Mouse (Mus musculus): ENCODE measurements around the gene Prpsap2. TPM values are rescaled to one million over a fixed set of nuclear protein-coding genes. Genes with fewer than 3 reads are reported as not detected.
"Not testable (repeated sequence)": the region's sequence is repeated elsewhere in the genome, so short reads cannot be mapped to it uniquely, and the experiment has no call there.

Prpsap2 gene
- total RNA-seq (2021): 1 to 10 TPM; 6.0 to 7.9 TPM
- long read RNA-seq, experiment 1, partial matches to known transcripts: 0 of 2 reads
- long read RNA-seq, experiment 1, other reads (novel, unspliced or antisense): 1 of 2 reads
- long read RNA-seq, experiment 2, partial matches to known transcripts: 0 of 2 reads
- long read RNA-seq, experiment 2, other reads (novel, unspliced or antisense): 0 of 2 reads

DNA sequence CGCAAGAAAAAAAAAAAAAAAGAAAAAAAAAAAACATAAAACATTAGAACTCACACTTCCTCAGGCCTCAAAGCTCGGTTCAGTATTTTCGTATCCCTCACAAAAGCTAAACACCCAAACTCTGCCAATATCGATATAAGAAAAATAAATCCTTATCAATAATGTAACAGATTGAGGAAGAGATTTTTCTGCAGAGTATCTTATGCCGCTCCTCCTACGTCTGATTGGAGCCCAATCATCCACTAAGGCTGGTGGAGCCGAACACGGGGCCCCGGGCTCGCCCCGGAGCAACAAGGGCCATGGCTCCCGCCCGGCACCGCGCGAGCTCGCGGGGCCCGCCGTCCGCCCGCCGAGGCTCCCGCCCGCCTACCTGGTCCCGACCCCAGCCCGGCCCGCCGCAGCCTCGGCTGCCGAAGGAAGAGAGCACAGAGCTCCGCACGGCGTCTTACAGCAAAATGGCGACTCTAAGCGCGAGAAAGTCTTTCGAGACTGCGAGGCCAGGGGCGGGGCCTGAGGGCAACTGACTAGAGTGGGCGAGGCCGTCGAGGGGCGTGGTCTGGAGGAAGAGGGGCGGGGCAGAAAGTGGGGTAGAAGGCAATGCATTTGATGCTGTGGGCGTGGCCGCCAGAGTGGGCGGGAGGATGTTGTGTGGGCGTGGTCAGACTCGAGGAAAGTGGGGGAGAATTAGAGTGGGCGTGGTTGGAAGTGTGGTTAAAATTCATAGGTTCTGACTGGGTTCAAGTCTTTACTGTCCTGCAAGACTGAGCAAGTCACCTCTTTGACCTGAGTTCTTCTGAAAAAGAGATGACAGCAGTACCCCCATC lies at the start of gene Prpsap2:
Gene Prpsap2 (minus strand): TSS at position 505 of the 824 bp plus-strand sequence.
- DNase-seq: peak; percentile 99

DNA sequence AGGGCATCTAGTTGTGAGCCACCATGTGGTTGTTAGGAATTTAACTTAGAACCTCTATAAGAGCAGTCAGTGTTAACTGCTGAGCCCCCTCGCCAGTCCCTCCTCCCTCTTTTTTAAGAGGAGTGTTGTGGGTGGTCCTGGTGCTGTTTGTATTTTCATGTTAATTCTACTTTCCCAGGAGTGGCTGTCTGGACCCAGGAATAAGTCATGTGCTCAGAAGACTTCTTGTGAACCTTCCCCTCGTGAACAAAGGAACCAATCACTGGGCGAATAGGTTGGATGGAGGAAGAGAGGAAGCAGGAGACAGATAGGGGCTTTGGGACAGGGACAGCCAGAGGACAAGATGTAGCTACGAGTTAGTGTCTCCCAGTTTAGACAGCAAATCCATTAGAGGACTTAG lies 47.9 kb upstream of the Prpsap2 start:
- no peak for DNase-seq

DNA sequence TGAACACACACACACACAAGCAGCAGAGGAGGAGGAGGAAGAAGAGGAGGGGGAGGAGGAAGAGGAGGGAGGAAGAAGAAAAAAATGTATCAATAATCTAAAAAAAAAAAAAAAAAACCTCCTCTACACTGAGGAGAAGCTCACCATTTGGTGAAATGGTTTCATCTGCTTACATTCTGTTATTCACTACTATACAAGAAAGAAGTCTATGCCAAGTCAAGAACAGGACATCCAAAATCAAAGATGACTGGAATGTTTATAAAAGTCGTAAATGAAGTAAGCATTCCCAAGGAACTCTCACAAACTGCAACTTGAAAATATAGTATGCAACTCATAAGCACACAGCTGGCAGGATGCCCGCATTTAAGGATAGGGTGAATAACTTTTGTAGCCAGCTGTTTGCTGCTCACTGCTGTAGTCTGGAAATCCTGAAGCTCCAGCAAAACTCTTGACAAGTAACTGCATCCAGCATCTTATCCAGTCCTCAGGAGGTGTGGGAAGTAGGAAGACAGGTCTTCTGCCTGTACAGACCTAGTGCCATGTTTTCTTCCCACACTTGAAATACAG lies 46.7 kb upstream of the Prpsap2 start:
- no peak for DNase-seq

DNA sequence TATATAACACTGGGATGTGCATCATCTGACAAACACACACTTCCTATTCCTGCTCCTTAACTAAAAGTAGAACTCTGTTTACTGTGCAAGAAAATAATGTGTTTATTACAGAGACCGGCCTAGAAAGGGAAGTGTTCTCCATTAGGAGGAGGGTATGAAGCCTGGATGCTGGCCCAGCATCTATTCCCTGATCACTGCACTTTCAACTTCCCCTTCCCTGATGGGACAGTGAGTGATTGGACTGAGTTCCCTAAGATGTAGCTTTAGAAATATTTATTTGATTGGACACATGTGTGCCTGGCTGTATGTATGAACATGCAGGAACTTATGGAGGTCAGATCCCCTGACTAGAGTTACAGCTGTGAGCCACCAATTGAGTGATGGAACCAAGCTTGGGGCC lies 31.6 kb upstream of the Prpsap2 start:
- DNase-seq: no peak

DNA sequence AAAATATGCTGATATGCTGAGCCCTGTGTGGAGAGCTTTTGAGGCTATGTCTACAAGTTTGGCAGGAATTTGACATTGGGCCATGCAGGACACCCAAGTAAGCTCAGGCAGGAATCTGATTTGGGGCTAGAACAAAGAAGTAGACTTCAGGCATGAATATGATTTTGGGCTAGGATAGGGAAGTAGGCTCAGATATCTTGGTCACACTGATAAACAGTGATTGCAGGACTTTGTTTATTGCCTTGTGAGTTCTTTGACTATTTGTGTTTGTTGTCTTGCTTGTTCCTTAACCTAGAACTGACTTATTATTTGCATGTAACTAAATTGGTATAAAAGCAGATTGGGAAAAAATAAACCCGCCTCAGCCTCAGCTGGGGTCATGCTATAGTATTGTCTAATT lies 26.7 kb upstream of the Prpsap2 start:
- DNase-seq: no peak

DNA sequence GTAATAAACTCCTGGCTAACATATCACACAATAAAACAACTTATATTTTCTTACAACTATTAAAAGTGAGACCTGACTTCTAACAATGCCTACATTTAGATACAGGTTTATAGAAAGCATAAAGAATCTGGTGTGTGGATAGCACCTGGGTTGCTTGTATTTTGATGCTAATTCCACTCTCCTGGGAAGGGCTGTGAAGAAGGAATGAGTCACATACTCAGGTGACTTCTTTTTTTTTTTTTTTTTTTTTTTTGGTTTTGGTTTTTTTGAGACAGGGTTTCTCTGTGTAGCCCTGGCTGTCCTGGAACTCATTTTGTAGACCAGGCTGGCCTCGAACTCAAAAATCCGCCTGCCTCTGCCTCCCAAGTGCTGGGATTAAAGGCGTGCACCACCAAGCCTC lies 20.6 kb upstream of the Prpsap2 start:
- not testable (repeated sequence) for DNase-seq

DNA sequence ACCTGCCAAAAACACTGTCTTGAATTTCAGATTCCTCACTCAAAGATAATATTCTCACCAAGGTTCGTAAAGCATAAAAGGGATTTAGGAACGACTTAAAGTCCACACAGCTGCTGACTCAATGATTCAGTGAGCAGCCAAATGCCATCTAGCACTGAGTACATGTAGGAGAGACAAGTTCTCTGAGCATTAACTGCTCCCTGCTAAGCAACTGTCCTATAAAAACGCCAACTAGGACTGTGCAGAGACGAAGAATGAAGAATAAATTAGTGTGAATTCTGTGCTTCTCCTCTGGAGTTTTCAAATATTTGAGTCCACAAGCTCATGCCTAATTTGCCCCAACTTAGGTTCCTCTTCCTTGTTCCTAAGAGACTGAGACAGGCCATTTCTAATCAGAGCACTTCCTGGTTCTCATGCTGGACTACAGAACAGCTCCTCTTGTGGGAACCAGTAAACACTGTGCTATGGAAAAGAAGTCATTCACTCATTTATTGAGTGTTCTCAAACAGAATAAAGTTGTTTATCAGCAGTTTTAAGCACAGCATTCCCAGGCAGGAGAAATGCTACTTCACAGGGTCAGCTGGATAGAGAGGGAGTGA lies 12.8 kb upstream of the Prpsap2 start:
- no peak for DNase-seq

DNA sequence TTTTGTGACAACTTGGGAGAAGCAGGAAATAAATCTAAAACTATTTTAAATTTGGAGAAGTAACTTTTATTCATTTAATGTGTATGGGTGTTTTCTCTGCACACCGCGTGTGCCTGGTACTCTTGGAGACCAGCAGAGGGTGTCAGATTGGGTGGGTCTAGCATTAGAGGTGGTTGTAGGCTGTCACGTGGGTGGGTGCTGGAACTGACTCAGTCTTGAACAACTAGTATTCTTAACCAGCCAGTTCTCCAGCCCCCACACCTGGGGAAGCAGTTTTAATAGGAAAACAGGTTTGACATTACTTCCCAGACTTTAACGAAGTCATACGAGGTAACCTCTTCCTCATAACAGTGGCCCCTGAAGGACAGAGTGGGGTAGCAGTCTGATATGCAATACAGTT lies 1.4 kb downstream of the Prpsap2 start:
- DNase-seq: no peak

DNA sequence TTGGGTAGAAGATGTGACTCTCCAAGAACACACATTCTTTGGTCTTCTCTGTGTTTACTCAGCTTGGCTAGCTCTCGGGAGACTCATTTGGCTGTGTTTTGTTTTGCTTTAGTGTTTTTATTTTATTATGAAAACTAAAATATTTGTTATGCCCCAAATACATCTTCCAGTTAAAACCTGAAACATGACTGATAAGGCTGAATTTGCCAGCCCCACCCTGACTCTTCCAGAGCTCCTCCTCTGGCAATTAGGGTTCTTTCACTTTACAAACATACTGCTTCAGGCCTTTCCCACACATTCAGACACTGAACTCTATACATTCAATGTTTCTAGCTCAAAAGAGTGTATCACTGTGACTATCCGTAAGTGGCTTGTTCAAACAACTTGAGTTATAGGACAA lies 4.7 kb downstream of the Prpsap2 start:
- no peak for DNase-seq

DNA sequence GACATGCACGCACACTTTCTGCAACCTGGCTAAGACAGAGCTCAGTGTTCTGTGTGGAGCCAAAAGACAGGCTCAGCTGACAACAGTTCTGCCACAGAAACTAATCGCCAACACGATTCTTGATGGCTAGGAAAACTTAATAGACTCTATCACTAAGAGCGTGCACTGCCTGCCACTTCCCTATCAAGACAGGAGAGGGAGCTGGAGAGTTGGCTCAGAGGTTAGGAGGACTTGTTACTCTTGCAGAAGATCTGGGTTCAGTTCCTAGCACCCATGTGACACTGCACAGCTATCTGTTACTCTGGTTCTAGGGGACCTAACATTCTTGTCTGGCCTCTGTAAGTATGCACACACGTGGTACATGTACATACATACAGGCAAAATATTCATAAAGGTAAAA lies 10.3 kb downstream of the Prpsap2 start:
- DNase-seq: no peak

DNA sequence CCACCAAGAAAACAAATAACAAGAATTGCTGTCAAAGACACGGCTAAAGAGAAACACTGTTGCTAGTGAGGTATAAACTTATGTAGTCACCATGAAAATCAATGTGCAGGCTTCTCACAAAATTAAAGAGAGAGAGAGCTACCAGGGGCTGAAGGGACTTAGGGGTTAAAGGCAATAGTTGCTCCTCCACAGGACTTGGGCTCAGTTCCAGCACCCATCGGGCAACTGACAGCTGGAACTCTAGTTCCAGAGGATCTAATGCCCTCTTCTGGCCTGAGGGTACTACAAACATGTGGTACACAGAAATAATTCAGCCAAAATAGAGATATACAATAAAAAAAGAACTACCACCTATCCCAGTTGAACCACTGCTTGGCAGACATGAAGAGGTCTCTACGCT lies 14.7 kb downstream of the Prpsap2 start:
- no peak for DNase-seq

DNA sequence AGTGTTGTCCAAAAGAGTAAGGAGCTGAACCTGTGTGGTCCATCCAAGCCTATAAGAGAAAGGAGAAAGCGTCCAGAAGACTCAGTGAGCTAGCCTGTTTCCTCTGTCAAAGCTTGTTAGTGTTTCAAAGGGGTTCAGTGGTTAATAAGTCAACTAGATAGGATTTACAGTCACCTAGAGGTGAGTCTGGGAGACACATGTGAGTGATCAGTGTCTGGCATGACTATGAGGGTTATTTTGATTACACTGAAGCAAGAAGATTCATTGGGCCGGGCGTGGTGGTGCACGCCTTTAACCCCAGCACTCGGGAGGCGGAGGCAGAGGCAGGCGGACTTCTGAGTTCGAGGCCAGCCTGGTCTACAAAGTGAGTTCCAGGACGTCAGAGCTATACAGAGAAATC lies 16.1 kb downstream of the Prpsap2 start:
- no peak for DNase-seq

DNA sequence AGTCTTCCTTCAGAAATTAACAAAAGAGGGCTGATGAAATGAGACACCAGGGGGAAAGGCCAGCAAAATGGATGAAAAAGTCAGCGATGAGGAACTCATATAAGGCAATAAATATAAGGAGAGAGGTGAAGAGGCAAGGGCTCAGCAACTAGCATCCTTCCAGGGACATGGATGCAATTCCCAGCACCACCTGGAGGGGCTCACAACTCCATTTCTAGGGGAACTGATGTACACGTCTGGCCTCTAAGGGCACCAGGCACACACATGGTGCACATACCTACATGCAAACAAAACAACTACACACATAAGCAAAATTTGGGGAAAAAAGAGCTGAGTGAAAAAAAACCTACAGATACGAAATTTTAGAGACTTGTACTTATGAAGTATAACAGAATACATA lies 17.4 kb downstream of the Prpsap2 start:
- DNase-seq: no peak

DNA sequence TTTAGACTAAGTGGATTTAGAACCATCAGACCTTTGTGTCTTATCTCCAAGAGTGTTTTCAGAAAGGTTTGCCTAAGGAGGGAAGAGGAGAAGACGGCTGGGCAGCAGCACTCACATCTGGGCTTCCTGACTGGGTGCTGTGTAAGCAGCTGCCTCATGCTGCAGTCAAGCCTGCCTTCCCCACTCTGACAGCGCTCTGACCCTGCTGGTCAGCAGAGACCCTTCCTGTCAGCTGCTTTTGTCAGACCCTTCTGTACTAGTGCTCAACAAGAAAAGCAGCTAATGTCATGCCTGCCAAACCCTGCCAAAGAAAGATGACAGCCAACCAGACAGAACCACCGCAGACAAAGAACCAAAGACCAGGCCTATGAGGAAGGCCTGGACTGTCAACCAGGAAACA lies 18.1 kb downstream of the Prpsap2 start:
- no peak for DNase-seq

DNA sequence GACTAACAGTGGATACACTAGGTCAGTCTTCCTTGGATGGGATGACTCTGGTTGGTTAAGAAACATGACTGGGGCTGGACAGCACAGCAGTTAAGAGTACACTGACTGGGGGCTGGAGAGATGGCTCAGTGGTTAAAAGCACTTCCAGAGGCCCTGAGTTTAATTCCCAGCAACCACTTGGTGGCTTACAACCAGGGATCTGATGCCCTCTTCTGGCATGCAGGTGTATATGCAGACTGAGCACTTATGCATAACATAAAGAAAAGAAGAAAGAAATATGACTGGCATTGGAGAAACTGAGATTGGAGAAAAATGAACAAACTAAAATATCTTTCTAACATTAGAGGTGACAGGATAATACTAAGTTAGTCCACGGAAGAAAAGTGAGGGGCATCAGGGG lies 21.4 kb downstream of the Prpsap2 start:
- no peak for DNase-seq

DNA sequence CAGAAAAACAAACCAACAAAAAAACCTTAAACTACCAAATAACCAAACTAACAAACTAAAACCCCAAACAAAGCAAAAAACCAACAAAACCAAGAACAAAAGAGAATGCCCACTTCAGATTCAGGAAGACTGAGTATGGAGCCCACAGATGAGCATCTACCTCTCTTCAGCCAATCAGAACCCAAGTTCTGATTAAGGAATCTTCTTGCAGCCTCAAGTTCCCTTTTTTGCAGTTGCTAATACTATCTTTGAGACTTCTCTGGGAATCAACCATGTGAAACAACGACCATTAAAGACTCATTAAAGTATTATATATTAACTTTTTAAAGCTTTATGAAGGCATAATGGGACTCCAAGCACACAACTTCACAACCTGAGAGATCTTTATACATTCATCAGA lies 24.6 kb downstream of the Prpsap2 start:
- no peak for DNase-seq

DNA sequence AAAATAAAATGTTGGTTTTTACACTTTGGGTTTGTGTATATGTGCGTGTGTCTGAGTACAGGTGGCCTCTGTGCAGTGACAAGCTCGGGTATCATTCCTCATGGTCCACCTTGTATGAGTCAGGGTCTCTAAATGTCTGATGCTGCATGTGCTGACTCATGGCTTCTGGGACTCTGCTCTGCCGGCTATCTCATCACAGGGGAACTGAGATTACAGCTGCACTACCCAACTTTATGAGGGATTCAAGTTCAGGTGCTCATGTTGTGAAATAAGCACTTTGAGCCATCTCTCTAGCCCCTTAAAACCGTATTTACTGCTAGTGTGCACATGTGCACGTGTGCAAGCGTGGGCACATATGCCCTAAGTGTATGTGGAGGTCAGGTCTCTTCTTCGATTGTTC lies 29.2 kb downstream of the Prpsap2 start:
- no peak for DNase-seq

DNA sequence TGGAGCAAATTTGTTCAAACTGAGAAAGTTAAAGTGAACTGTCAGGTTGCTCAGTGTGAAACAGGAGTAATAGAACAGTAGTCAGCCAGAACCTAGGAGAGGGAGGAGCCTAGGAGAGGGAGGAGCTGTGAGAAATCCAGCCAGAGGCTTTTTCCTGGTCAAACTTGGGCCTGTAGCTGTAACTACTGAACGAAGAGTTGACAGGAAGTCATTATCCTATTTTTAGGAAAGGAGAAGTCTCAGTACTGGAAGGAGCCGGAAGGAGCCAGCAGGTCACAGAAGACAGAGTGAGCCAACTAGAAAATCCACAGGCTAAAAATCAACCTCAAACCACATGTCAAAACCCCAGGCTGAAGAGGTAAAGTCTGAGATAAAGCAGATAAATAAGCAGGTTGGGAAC lies 33.9 kb downstream of the Prpsap2 start:
- DNase-seq: no peak

DNA sequence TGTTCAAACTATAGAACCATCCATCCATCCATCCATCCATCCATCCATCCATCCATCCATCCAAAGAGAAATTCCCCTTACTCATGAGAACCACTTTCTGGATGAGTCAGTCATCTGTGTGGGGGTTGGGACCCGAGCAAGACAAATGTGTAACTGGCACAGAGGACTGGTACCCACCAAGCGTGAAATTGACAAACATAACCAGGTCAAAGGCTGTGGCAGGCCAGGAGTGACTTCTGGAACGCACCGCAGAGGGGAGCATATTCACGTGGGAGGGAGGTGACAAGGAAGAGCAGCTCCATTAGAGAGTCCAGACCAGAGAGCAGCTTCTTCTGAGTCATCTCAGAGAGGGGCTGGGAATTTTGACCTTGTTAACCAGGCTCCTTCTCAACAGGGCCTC lies 39.8 kb downstream of the Prpsap2 start:
- DNase-seq: no peak

DNA sequence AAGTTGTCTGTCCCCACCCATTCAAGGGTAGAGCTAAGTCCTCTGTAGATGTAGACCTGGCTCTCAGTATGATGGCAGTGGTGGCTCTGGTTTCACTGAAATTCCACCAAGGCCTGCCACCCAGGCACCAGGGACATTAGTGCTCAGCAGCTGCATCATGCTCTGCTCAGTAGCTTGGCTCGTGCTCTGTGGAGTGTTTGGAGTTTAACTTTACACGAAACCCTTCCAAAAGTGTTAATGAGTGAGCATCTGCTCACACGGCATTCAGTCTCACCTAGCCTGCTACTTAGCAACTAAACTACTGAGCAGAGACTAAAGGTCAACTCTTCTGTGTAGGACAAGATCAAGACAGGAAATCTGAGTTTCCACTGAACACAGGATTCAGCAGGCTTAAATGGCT lies 41.3 kb downstream of the Prpsap2 start, which contains the start of gene Slc5a10:
Gene Slc5a10 (minus strand): TSS at position 191 of the 400 bp plus-strand sequence.
- no peak for DNase-seq

DNA sequence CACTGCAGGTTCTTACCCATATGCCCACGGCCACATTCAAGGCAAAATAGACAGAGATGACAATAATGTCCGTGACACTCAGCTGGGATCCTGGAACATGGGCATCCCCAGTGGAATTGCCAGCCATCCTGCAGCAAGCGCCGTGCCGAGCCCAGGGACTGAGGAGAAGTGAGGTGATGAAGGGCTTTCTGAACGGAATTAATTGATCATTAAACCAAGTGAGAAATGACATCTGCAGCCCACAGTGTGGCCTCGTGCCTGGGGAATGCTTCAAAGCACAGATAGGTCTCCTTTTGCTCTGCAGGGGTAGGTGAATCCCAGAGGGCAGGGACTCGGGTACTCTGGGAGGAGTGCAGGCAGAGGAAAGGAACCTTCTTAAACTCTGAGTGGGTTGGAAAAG lies 42.1 kb downstream of the Prpsap2 start:
- DNase-seq: no peak

DNA sequence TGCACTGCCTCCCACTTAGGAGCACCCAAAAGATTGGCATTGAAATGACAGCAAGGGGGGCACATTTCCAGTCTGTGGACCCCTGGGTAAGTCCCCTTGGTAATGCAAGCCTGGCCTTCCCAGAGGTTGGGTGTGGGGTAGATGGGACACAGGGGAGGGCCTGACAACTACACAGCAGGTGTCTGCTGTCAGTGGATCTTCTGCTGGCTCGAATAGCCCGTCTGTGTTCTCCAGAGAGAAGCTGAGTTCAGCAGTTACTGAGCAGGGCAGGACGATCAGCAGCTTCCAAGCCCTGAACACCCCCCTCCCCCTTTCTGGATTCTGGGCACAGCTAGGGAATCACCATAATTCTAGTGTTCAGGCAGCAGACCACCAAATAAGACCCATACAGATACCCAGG lies 42.5 kb downstream of the Prpsap2 start:
- no peak for DNase-seq

DNA sequence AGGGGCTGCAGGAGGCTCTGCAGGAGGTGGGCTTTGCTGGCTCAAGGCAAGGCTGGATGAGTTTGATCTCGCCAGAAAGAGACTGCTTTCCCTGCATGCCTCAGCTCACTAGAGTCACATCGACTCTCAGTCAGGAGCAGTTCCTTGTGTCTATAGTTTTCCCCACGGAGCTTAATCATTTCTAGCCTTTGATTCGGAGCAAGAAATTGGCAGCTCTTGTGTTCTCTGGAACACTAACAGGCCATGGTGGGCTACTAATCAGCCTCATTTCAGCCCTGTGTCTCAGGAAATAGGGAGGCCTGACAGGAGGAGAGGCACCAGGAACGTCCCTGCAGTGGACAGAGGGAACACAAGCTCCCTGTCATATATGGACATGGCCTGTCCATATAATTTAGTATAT lies 43.9 kb downstream of the Prpsap2 start:
- DNase-seq: no peak

All from gastrocnemius, postnatal 10 days (tissue).